Mouse (Mus musculus) left cerebral cortex, adult 11 months (tissue): ENCODE measurements around the gene Orai1.
A peak's percentile ranks its signal among the peaks of the same experiment; 100 is the strongest.

Experiments
- DNase-seq: peaks from one replicate; pipeline ENCODE4 v3.0.0; 2022; ENCODE audit warnings: low spot score

Gene Orai1

DNA sequence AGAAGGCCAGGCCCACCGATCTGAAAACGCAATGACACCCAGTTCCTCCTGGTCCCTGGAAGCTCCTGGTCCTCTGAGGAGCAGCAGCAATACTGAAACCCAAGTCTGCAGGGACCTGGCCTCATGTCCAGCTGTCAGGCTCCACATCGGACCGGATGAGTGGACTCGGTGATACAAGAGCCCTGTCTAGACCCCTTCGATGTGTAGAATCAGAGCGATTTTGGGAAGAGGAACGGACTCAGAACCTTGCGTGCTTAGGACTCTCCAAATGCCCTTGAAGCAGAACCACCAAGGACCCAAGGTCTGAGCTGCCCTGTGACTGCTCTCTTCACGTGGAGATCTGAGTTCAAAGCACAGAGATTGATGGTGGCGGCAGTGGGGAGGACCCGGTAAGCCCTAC lies 53.2 kb downstream of the Orai1 start, which contains the start of gene Tmem120b:
Gene Tmem120b, plus strand, starts transcription at position 301 of the 400 bp plus-strand sequence.
- DNase-seq: no peak

DNA sequence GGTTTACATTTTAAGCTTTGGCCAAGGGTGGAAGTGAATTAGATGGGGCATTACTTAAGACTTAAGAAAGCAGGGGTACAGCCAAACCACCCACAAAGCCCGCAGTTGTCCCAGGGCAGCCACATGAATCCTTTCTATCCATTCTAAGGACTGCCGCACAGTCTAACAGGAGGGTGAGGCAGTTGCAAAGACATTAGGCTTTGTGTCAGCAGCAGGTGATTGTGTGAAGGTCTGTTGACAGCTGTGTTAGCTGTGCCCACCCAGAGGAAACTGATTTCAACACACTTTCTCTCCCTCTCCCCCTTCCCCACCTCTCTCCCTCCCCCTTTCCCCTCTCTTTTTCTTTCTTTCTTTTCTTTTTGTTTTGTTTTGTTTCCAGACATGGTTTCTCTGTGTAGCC lies 53.8 kb downstream of the Orai1 start:
- no peak for DNase-seq

- peak; percentile 80 for DNase-seq
Measured at GRCm38 (mm10) chr5:123075576-123076418, 60.9 kb downstream of the Orai1 start.

DNA sequence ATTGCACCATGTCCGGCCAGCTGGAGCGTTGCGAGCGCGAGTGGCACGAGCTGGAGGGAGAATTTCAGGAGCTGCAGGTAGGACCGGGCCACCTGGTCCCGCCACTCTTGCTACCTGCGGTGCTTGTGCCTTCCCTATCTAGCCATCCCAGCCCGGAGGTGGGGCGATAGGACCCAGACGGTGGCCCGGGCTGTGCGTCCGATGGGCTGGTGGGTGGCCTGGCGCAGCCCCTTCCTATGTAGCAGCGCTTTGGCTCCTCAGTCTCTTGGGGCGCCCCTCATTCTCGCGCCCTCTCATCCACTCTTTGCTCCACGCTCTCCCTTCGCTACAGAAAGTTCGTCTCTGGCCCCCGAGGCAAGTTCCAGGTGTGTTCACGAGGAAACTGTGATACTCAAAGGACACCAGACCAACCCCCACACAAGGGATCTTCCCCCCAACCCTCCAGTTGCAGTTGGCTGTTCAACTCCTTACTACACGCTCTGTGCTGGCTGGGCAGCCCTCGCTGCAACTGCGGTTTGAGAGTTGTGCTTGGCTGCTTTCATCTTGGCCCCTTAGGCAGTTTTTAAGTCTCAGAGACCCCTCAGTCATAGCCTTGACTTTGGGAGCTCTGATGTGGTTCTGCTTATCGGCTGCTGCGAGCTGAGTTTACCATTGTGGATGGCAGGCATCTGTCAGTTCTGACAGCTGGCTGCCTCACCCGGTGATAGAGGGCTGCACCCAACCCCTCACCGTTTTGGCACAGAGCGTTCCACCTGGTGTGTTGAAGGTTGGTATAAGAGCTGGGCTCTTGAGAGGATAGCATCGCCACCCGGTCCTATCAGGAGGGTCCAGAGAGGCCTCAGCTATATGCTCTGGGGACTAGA lies 61.8 kb downstream of the Orai1 start:
- DNase-seq: no peak

DNA sequence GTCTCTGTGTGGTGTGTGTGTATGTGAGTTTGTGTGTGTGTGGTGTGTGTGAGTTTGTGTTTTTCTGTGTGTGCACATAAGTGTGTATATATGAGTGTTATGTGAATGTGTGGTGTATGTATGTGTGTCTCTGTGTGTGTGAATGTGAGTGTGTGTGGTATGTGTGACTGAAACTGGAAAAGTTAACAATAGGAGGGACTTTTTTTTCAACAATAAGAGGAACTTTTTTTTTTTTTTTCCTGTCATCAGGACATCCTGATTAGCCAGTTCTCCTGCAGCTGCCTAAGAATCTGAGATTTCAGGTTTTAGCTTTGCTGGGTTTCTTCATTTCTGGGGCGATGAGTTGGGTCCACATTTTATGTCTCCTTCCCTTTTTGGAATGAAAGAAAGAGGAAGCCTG lies 64.7 kb downstream of the Orai1 start:
- DNase-seq: no peak

DNA sequence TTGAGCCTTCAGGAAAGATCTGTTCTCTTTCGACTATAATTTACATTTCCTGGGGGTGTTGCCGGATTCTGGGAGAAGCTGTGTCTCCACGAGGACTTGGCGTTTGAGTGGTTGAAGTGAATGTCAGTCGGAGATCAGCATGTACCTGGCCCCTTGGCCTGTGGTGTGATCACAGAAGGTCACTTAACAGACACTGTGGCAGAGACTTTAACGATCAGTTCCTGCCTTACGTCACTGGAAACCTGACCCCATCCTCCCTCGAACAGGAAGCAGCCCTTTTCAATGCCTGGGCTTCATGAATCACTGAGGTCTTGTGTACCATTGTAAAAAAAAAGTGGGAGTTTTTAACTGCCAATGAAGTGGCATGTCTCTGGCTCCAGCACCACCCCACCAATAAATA lies 65.2 kb downstream of the Orai1 start:
- no peak for DNase-seq
